Mouse (Mus musculus): ENCODE results near the gene Shroom2. TPM values are rescaled to one million over a fixed set of nuclear protein-coding genes. Genes with fewer than 3 reads are reported as not detected.
A peak's percentile ranks its signal among the peaks of the same experiment; 100 is the strongest.

Gene Shroom2
- polyA plus RNA-seq (2014; fragmentation: Nextera tagmentation; extraction: Ambion mirVana), result 5.5 and 7.6 TPM in 2 replicates

GRCm38 (mm10) chrX:152768891-152769599 is at the start of gene Shroom2:
Gene Shroom2 (minus strand): TSS chrX:152769465.
- no peaks in the 10 kb centered on the region for H3K4me1 ChIP-seq (ENCODE audit: control insufficient read depth, insufficient read depth, low read length)
- peak; percentile 85 for ATAC-seq (ENCODE audit: low FRiP score, low TSS enrichment)
- peaks cover 3% of the 10 kb centered on the region; the same call in 1 of the 2 replicates for H3K27me3 ChIP-seq (ENCODE audit: control insufficient read depth, insufficient read depth, low read length)
- H3K9me3 ChIP-seq (ENCODE audit: control insufficient read depth, low read length), result no peaks in the 10 kb centered on the region
- WGBS, result 18% methylated on average over 54 of the region's 55 CpGs
- H3K9ac ChIP-seq (ENCODE audit: low read depth, low read length), result peak within 1 kb of the TSS; percentile 68
- peak within 1 kb of the TSS; percentile 47 for H3K4me2 ChIP-seq (replicated peaks; ENCODE audit: low read depth, low read length)
- H3K27ac ChIP-seq (ENCODE audit: low read depth, low read length), result peak within 1 kb of the TSS; percentile 67; the same call in 1 of the 2 replicates
- H3K4me3 ChIP-seq (ENCODE audit: low read length), result peak within 1 kb of the TSS; percentile 61
- H3K36me3 ChIP-seq (ENCODE audit: control insufficient read depth, insufficient read depth, low read length), result no peaks in the 10 kb centered on the region

- H3K9ac ChIP-seq (ENCODE audit: low read depth, low read length), result no peak overlapping the region
- no peak overlapping the region for H3K4me2 ChIP-seq (replicated peaks; ENCODE audit: low read depth, low read length)
- H3K4me1 ChIP-seq (ENCODE audit: control insufficient read depth, insufficient read depth, low read length), result no peaks in the 10 kb centered on the region
- H3K9me3 ChIP-seq (ENCODE audit: control insufficient read depth, low read length), result no peaks in the 10 kb centered on the region
- H3K36me3 ChIP-seq (ENCODE audit: control insufficient read depth, insufficient read depth, low read length), result no peaks in the 10 kb centered on the region
- no peak overlapping the region for H3K27ac ChIP-seq (ENCODE audit: low read depth, low read length)
- no peak for ATAC-seq (ENCODE audit: low FRiP score, low TSS enrichment)
- no peak overlapping the region for H3K4me3 ChIP-seq (ENCODE audit: low read length)
- H3K27me3 ChIP-seq (ENCODE audit: control insufficient read depth, insufficient read depth, low read length), result no peaks in the 10 kb centered on the region
Measured at GRCm38 (mm10) chrX:152818996-152819395, 49.7 kb upstream of the Shroom2 start.

- H3K4me1 ChIP-seq (ENCODE audit: control insufficient read depth, insufficient read depth, low read length), result no peaks in the 10 kb centered on the region
- H3K27ac ChIP-seq (ENCODE audit: low read depth, low read length), result no peak overlapping the region
- ATAC-seq (ENCODE audit: low FRiP score, low TSS enrichment), result no peak
- no peaks in the 10 kb centered on the region for H3K27me3 ChIP-seq (ENCODE audit: control insufficient read depth, insufficient read depth, low read length)
- H3K9me3 ChIP-seq (ENCODE audit: control insufficient read depth, low read length), result no peaks in the 10 kb centered on the region
- 71% methylated on average over 3 of the region's 3 CpGs for WGBS
- H3K36me3 ChIP-seq (ENCODE audit: control insufficient read depth, insufficient read depth, low read length), result no peaks in the 10 kb centered on the region
- H3K4me2 ChIP-seq (replicated peaks; ENCODE audit: low read depth, low read length), result no peak overlapping the region
- no peak overlapping the region for H3K9ac ChIP-seq (ENCODE audit: low read depth, low read length)
- H3K4me3 ChIP-seq (ENCODE audit: low read length), result no peak overlapping the region
Measured at GRCm38 (mm10) chrX:152813339-152813738, 44.1 kb upstream of the Shroom2 start.

- Histone ChIP-seq H3K4me1 (ENCODE audit: control insufficient read depth, insufficient read depth, low read length) (no peaks in the 10 kb centered on the region), H3K4me3 (ENCODE audit: low read length) (no peak overlapping the region), H3K9ac (ENCODE audit: low read depth, low read length) (no peak overlapping the region), H3K27me3 (ENCODE audit: control insufficient read depth, insufficient read depth, low read length) (no peaks in the 10 kb centered on the region), H3K9me3 (ENCODE audit: control insufficient read depth, low read length) (no peaks in the 10 kb centered on the region), H3K36me3 (ENCODE audit: control insufficient read depth, insufficient read depth, low read length) (no peaks in the 10 kb centered on the region), H3K4me2 (replicated peaks; ENCODE audit: low read depth, low read length) (no peak overlapping the region), H3K27ac (ENCODE audit: low read depth, low read length) (no peak overlapping the region)
- ATAC-seq (ENCODE audit: low FRiP score, low TSS enrichment), result no peak
Measured at GRCm38 (mm10) chrX:152805317-152805716, 36.1 kb upstream of the Shroom2 start.

GRCm38 (mm10) chrX:152788611-152789010 is 19.3 kb upstream of the Shroom2 start:
- no peak for ATAC-seq (ENCODE audit: low FRiP score, low TSS enrichment)
- H3K9ac ChIP-seq (ENCODE audit: low read depth, low read length), result no peak overlapping the region
- WGBS, result 80% methylated on average over 2 of the region's 2 CpGs
- no peaks in the 10 kb centered on the region for H3K36me3 ChIP-seq (ENCODE audit: control insufficient read depth, insufficient read depth, low read length)
- H3K4me1 ChIP-seq (ENCODE audit: control insufficient read depth, insufficient read depth, low read length), result no peaks in the 10 kb centered on the region
- no peaks in the 10 kb centered on the region for H3K27me3 ChIP-seq (ENCODE audit: control insufficient read depth, insufficient read depth, low read length)
- H3K9me3 ChIP-seq (ENCODE audit: control insufficient read depth, low read length), result no peaks in the 10 kb centered on the region
- no peak overlapping the region for H3K27ac ChIP-seq (ENCODE audit: low read depth, low read length)
- H3K4me3 ChIP-seq (ENCODE audit: low read length), result no peak overlapping the region
- no peak overlapping the region for H3K4me2 ChIP-seq (replicated peaks; ENCODE audit: low read depth, low read length)

GRCm38 (mm10) chrX:152788129-152788528 is 18.9 kb upstream of the Shroom2 start:
- ATAC-seq (ENCODE audit: low FRiP score, low TSS enrichment), result no peak
- WGBS, result 88% methylated on average over 1 of the region's 1 CpGs
- Histone ChIP-seq H3K4me2 (replicated peaks; ENCODE audit: low read depth, low read length) (no peak overlapping the region), H3K9ac (ENCODE audit: low read depth, low read length) (no peak overlapping the region), H3K4me3 (ENCODE audit: low read length) (no peak overlapping the region), H3K27me3 (ENCODE audit: control insufficient read depth, insufficient read depth, low read length) (no peaks in the 10 kb centered on the region), H3K4me1 (ENCODE audit: control insufficient read depth, insufficient read depth, low read length) (no peaks in the 10 kb centered on the region), H3K9me3 (ENCODE audit: control insufficient read depth, low read length) (no peaks in the 10 kb centered on the region), H3K36me3 (ENCODE audit: control insufficient read depth, insufficient read depth, low read length) (no peaks in the 10 kb centered on the region), H3K27ac (ENCODE audit: low read depth, low read length) (no peak overlapping the region)

- H3K4me3 ChIP-seq (ENCODE audit: low read length), result peak within 1 kb of the TSS; percentile 25
- H3K27me3 ChIP-seq (ENCODE audit: control insufficient read depth, insufficient read depth, low read length), result 0 out of 2 replicates have a peak, but pooled peaks cover 2% of the 10 kb centered on the region
- peak within 1 kb of the TSS; percentile 40 for H3K4me2 ChIP-seq (replicated peaks; ENCODE audit: low read depth, low read length)
- no peaks in the 10 kb centered on the region for H3K4me1 ChIP-seq (ENCODE audit: control insufficient read depth, insufficient read depth, low read length)
- no peak within 1 kb of the TSS for H3K9ac ChIP-seq (ENCODE audit: low read depth, low read length)
- H3K9me3 ChIP-seq (ENCODE audit: control insufficient read depth, low read length), result no peaks in the 10 kb centered on the region
- no peak within 1 kb of the TSS for H3K27ac ChIP-seq (ENCODE audit: low read depth, low read length)
- WGBS, result 21% methylated on average over 26 of the region's 26 CpGs
- no peaks in the 10 kb centered on the region for H3K36me3 ChIP-seq (ENCODE audit: control insufficient read depth, insufficient read depth, low read length)
- peak; percentile 55; the same call in 1 of the 2 replicates for ATAC-seq (ENCODE audit: low FRiP score, low TSS enrichment)
Measured at GRCm38 (mm10) chrX:152781720-152782403, 12.6 kb upstream of the Shroom2 start, which contains the start of gene Gpr143. Gene Gpr143 (plus strand): TSS chrX:152781921.

GRCm38 (mm10) chrX:152769600-152770157 is 414 bp upstream of the Shroom2 start:
- WGBS, result 24% methylated on average over 35 of the region's 48 CpGs
- H3K9ac ChIP-seq (ENCODE audit: low read depth, low read length), result peak overlapping the region; percentile 68

GRCm38 (mm10) chrX:152764171-152764570 is 5.1 kb downstream of the Shroom2 start:
- H3K9ac ChIP-seq (ENCODE audit: low read depth, low read length), result no peak overlapping the region
- H3K4me2 ChIP-seq (replicated peaks; ENCODE audit: low read depth, low read length), result no peak overlapping the region
- ATAC-seq (ENCODE audit: low FRiP score, low TSS enrichment), result no peak
- H3K27ac ChIP-seq (ENCODE audit: low read depth, low read length), result no peak overlapping the region
- H3K4me3 ChIP-seq (ENCODE audit: low read length), result no peak overlapping the region
- H3K9me3 ChIP-seq (ENCODE audit: control insufficient read depth, low read length), result no peaks in the 10 kb centered on the region
- no peaks in the 10 kb centered on the region for H3K27me3 ChIP-seq (ENCODE audit: control insufficient read depth, insufficient read depth, low read length)
- WGBS, result 55% methylated on average over 2 of the region's 2 CpGs
- no peaks in the 10 kb centered on the region for H3K4me1 ChIP-seq (ENCODE audit: control insufficient read depth, insufficient read depth, low read length)
- H3K36me3 ChIP-seq (ENCODE audit: control insufficient read depth, insufficient read depth, low read length), result no peaks in the 10 kb centered on the region

More at GRCm38 (mm10) chrX:152769600-152770157, 414 bp upstream of the Shroom2 start:
- Histone ChIP-seq H3K4me1 (ENCODE audit: control insufficient read depth, insufficient read depth, low read length) (no peaks in the 10 kb centered on the region), H3K9me3 (ENCODE audit: control insufficient read depth, low read length) (no peaks in the 10 kb centered on the region), H3K27me3 (ENCODE audit: control insufficient read depth, insufficient read depth, low read length) (peaks cover 3% of the 10 kb centered on the region; the same call in 1 of the 2 replicates), H3K27ac (ENCODE audit: low read depth, low read length) (peak overlapping the region; percentile 67; the same call in 1 of the 2 replicates), H3K4me2 (replicated peaks; ENCODE audit: low read depth, low read length) (peak overlapping the region; percentile 47), H3K36me3 (ENCODE audit: control insufficient read depth, insufficient read depth, low read length) (no peaks in the 10 kb centered on the region), H3K4me3 (ENCODE audit: low read length) (peak overlapping the region; percentile 61)
- peak; percentile 96 for ATAC-seq (ENCODE audit: low FRiP score, low TSS enrichment)
